Mouse (Mus musculus) lung, adult 2 months (tissue): ENCODE data around the gene Padi1.

ENCODE experiments used
- CTCF ChIP-seq: fragments of 200-500 bp; IDR thresholded peaks from 2 replicates; pipeline ENCODE4 v1.5.1; 2011; ENCODE audit warnings: mild to moderate bottlenecking, low read length, control low read depth; ENCODE audit not compliant: insufficient read depth
- POLR2A ChIP-seq: fragments of 200-500 bp; IDR thresholded peaks from 2 replicates; pipeline ENCODE4 v1.6.1; 2011; ENCODE audit warnings: low read depth, mild to moderate bottlenecking, control low read depth, low read length, borderline replicate concordance; ENCODE audit errors: extremely low read depth

DNA sequence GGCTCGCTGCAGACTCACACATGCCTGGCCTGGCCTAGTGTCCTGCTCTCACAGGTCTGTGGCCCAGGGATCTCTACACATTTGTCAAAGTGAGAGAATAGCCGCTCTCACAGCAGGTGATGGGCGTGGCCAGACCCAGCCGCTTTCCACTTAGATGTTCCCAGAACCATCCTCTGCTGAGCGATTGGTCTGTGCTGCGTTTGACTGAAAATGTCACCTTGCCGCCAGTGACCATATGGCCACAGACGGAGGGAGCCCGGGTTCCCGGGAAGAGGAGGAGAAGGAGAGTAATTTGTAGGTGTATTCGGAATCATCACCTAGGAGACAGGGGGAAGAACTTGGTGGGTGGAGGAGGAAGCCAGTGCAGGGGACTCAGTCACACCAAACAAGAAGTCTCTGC, 27.4 kb upstream of the Padi1 start:
- TF ChIP-seq CTCF (no peak), POLR2A (no peak)
